Mouse (Mus musculus) spleen, adult 2 months (tissue): ENCODE measurements around the gene Ccnd3. TPM values are rescaled to one million over a fixed set of nuclear protein-coding genes. Genes with fewer than 3 reads are reported as not detected.
A peak's percentile ranks its signal among the peaks of the same experiment; 100 is the strongest.
"Not testable (repeated sequence)": the region's sequence is repeated elsewhere in the genome, so short reads cannot be mapped to it uniquely, and the experiment has no call there.

ENCODE experiments used
- DNase-seq, 2 experiments: peaks; one replicate each; pipeline versions ENCODE4 v3.0.0 to v3.0.0-alpha.2; 2012 to 2021; ENCODE audit warnings: low spot score in 2 of 2, low read depth in 1 of 2
- H3K27ac ChIP-seq: fragments of 200-500 bp; 2 replicates; pipeline ENCODE4 v1.5.1; 2012; ENCODE audit warnings: low read length, inconsistent platforms; ENCODE audit not compliant: insufficient read depth
- H3K27me3 ChIP-seq: fragments of 200-500 bp; 2 replicates; pipeline ENCODE4 v1.6.1; 2012; ENCODE audit warnings: mild to moderate bottlenecking, moderate library complexity, low read length, inconsistent platforms; ENCODE audit not compliant: control insufficient read depth, insufficient read depth
- H3K36me3 ChIP-seq: fragments of 200-500 bp; 2 replicates; pipeline ENCODE4 v1.6.1; 2012; ENCODE audit warnings: mild to moderate bottlenecking, low read length, inconsistent platforms; ENCODE audit not compliant: control insufficient read depth, insufficient read depth
- H3K4me1 ChIP-seq: fragments of 200-500 bp; 2 replicates; pipeline ENCODE4 v1.6.1; 2011; ENCODE audit warnings: inconsistent platforms; ENCODE audit not compliant: control insufficient read depth, insufficient read depth, insufficient read length
- H3K4me3 ChIP-seq: fragments of 200-500 bp; 2 replicates; pipeline ENCODE4 v1.5.1; 2011; ENCODE audit warnings: mild to moderate bottlenecking, inconsistent platforms; ENCODE audit not compliant: insufficient read depth, insufficient read length; ENCODE audit errors: extremely low read depth
- CTCF ChIP-seq: fragments of 200-500 bp; IDR thresholded peaks from 2 replicates; pipeline ENCODE4 v1.5.1; 2011; ENCODE audit warnings: mild to moderate bottlenecking, inconsistent platforms; ENCODE audit not compliant: insufficient read depth, insufficient read length, insufficient replicate concordance; ENCODE audit errors: extremely low read depth
- POLR2A ChIP-seq: fragments of 200-500 bp; IDR thresholded peaks from 2 replicates; pipeline ENCODE4 v1.6.1; 2011; ENCODE audit warnings: low read depth, low read length, inconsistent platforms
- WGBS: fragments of 180-500 bp; shearing (Covaris S2); methylation state at CpG from one replicate; pipeline ENCODE4 v1.1.7; 2018; 5-methylcytosine and 5-hydroxymethylcytosine counted together
- polyA plus RNA-seq: library from polyadenylated mRNA; depleted of rRNA; stranded (reverse); fragments of >200 nt; gene quantifications from 2 replicates; pipeline ENCODE4 v1.2.3, GENCODE M21; 2012

Ccnd3 gene
- polyA plus RNA-seq, 1 experiment = 171 TPM

DNA sequence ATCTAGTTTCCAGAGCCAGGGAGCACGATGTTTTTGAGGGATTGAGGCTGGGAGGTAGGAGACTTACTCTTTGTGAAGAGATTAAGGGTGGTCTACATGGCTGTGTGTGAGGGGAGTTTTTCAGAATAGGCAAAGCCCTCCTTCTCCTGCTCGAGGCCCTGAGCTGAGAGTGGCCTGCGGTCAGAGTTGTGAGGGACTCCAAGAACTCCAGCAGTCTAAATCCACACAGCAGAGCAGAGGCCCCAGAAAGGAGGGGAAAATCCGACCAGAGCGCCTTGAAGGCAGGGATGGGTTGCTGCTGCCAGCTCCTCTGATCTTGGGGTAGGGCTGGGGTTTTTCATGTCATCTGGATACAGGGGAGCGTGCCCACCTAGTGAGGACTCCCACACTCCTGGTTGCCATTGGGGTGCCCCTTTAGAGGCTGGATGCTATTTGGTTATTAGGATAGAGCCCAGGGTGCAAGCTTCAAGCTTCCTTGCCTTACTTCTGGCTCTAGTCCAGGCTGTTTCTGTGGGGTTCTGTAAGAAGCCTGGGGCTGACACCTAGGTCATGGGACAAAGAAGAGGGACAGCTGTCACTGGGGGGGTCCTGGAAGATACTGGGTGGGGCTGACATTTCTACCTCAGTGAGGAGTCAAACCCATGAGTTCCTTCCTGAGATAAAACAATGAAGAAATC, 91.4 kb downstream of the Ccnd3 start:
- no peaks in the 10 kb centered on the region for H3K27me3 ChIP-seq
- WGBS = 59% methylated on average over 6 of the region's 6 CpGs
- H3K4me3 ChIP-seq = peak overlapping the region; percentile 12; the same call in 1 of the 2 replicates
- TF ChIP-seq CTCF (no peak), POLR2A (no peak)
- peak overlapping the region; percentile 70 for H3K27ac ChIP-seq
- DNase-seq = no peak
- H3K4me1 ChIP-seq = peaks cover 36% of the 10 kb centered on the region; the same call in 1 of the 2 replicates
- H3K36me3 ChIP-seq = peaks cover 8% of the 10 kb centered on the region

DNA sequence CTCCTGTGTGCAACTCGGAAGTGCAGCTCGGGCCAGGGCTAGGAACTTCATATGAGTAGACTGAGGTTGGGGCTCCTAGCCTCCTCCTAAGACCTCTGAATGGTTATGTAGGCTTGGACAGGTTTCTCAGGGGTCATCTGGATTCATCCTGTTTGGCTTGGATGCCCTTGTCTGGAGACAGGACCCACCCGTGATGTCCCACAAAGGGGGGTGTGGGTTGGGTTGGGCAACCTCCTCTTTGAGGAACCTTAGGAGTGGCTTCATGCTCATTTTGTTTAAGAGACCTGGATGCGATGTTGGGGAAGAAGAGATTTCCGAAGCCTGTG, 92.0 kb downstream of the Ccnd3 start:
- no peaks in the 10 kb centered on the region for H3K27me3 ChIP-seq
- DNase-seq = no peak
- peaks cover 40% of the 10 kb centered on the region for H3K4me1 ChIP-seq
- TF ChIP-seq POLR2A (no peak), CTCF (no peak)
- no peak overlapping the region for H3K4me3 ChIP-seq
- H3K36me3 ChIP-seq = peaks cover 11% of the 10 kb centered on the region
- peak overlapping the region; percentile 70 for H3K27ac ChIP-seq
- 69% methylated on average over 5 of the region's 5 CpGs for WGBS

- Histone ChIP-seq H3K4me1 (peaks cover 40% of the 10 kb centered on the region), H3K36me3 (peaks cover 13% of the 10 kb centered on the region), H3K27me3 (no peaks in the 10 kb centered on the region), H3K27ac (peak overlapping the region; percentile 34), H3K4me3 (no peak overlapping the region)
- no peak for DNase-seq
- no peak for TF ChIP-seq CTCF
- no peak for TF ChIP-seq POLR2A
- 77% methylated on average over 13 of the region's 13 CpGs for WGBS
Measured at GRCm38 (mm10) chr17:47597261-47597660, 92.4 kb downstream of the Ccnd3 start.

DNA sequence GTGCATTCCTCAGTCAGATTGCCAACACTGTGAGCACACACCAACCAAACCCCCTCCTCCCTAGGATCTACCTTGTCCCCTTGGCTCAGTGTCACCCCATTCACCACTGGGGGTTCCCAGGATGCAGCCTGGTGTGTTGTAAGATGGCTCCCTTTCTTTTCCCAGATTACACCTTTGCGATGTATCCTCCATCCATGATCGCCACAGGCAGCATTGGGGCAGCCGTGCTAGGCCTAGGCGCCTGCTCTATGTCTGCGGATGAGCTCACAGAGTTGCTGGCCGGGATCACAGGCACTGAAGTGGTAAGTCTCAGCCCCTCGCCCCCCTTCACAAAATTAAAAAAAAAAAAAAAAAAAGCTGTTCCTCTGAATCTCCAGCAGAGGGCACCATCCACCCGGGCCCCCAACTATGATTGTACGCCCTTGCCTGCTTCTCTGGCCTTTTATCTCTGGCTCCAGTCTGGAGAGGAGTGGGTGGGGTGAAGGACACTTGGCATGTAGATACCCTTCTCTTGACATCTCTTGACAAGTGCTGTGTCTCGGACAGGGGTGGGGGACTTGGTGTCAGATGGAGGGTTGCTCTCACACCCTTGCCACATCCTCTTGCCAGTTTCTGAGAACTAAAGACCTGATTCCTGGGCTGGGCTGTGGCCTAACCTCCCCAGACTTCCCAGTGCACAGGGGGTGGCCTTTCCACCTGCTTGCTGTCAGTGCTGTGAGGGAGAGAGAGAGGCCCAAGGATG, 93.2 kb downstream of the Ccnd3 start:
- WGBS = 28% methylated on average over 10 of the region's 10 CpGs
- H3K27ac ChIP-seq = peak overlapping the region; percentile 34
- H3K27me3 ChIP-seq = no peaks in the 10 kb centered on the region
- peak in 1 of 2 experiments; percentile 49 for DNase-seq
- no peak overlapping the region for H3K4me3 ChIP-seq
- TF ChIP-seq POLR2A = no peak
- TF ChIP-seq CTCF = peak; percentile 58; the same call in 1 of the 2 replicates
- H3K4me1 ChIP-seq = peaks cover 40% of the 10 kb centered on the region
- H3K36me3 ChIP-seq = peaks cover 17% of the 10 kb centered on the region

DNA sequence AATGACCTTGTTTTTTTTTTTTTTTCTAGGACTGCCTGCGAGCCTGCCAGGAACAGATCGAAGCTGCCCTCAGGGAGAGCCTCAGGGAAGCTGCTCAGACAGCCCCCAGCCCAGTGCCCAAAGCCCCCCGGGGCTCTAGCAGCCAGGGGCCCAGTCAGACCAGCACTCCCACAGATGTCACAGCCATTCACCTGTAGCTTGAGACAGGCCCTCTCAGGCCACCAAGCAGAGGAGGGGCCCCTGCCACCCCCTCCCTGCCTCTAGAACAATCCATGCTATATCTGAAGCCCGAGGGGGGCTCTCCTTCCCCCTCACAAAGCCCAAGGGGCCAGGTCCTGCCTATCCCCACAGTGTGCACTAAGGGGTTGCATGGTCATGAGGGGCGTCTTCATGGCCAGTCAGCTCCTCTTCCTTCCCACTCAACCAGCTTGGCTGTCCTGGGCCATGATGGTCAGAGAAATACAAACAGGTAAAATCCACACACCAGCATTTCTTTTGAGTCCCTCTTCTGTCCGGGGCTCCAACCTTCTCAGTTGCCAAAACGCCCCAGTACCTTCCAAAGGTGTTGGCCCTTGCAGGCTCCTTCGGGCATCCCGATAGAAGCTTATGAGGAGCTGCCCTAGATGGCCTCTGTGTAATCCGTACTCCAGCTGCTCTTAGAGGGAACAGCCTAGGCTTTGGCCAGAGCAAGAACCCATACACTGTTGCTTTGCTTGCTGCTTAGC, 93.9 kb downstream of the Ccnd3 start:
- Histone ChIP-seq H3K36me3 (peaks cover 19% of the 10 kb centered on the region), H3K4me1 (peaks cover 40% of the 10 kb centered on the region), H3K27ac (peak overlapping the region; percentile 73)
- not testable (repeated sequence) for H3K27me3 ChIP-seq, H3K4me3 ChIP-seq, DNase-seq
- WGBS = 79% methylated on average over 10 of the region's 10 CpGs

- Histone ChIP-seq H3K27ac (peak overlapping the region; percentile 73), H3K36me3 (peaks cover 23% of the 10 kb centered on the region), H3K4me3 (no peak overlapping the region), H3K27me3 (no peaks in the 10 kb centered on the region), H3K4me1 (peaks cover 40% of the 10 kb centered on the region)
- TF ChIP-seq POLR2A (no peak), CTCF (no peak)
- no peak for DNase-seq
- WGBS = 72% methylated on average over 11 of the region's 11 CpGs
Measured at GRCm38 (mm10) chr17:47599511-47600297, 94.9 kb downstream of the Ccnd3 start.
